In the genomic region with DNA sequence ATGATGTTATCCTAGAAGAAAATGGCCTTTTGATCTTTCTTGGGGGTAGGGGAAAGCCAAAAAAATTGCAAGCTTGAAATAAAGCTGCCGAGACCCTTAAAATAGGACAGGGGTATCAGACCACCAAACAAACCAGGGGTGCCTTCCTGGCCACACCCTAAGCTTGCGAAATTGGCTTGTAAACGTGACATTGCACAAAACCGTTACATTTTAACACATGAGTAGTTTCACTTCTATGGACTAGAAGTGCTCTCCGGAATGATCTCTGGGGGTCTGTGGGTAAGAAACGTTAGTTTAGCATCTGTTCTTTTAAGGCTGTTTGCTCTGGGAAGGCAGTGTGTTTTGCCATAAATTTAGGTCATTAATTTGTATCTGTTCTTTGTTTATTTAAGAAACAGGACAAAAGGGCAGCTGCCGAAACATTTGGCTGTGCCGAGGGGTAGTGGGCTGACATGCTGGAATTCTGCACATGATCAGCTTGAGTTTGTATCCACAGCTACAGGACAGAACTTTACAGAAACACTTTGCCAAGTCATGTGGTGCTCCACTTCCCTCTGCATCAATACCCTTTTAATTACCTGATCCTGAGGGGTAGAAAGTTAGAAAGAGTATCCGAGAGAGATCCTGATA, we compare ENCODE assay signal across 12 mouse cellular contexts. TPM values are rescaled to one million over a fixed set of nuclear protein-coding genes. Genes with fewer than 3 reads are reported as not detected.
DNase-seq lines count a peak whose midpoint lies in the region; ATAC-seq and TF ChIP-seq lines count a peak whose summit lies in the region.
"Had no signal": no experiment of that assay in that cellular context is flagged by ENCODE, and none has a peak within 500 bp of the region (broad histone marks: within the 10 kb centered on the region; RNA-seq: fewer than 3 reads in every experiment).

No protein-coding gene starts in this region.

- ATAC-seq in kidney, embryonic 15.5 days (replicated peaks; ENCODE audit: low FRiP score), result no peak
- ATAC-seq in hematopoietic stem cell, adult 5-6 weeks (replicated peaks in 1 of 2; ENCODE audit: insufficient read depth in 1 of 2, low FRiP score in 2 of 2, low TSS enrichment in 1 of 2, low read depth in 1 of 2, poor library complexity in 2 of 2, severe bottlenecking in 2 of 2), result peak; percentile 38 to 47; a peak in 3 of 4 replicates
- ATAC-seq in liver, postnatal 0 days, result peak; percentile 31; the same call in 1 of the 2 replicates

- intact Hi-C loops in left cerebral cortex, postnatal 36 days (cut with DNase I), result no loop called here
- intact Hi-C loops in gastrocnemius, postnatal 14 days (cut with DNase I; ENCODE audit: low total_unique reads), result no loop called here

- H3K27me3 ChIP-seq in kidney, embryonic 15.5 days, result 0 out of 2 replicates have a peak, but pooled peaks cover 3% of the 10 kb centered on the region
- no peaks in the 10 kb centered on the region for H3K27me3 ChIP-seq in liver, postnatal 0 days (ENCODE audit: insufficient read depth, low read length)
- H3K27me3 ChIP-seq: embryonic facial prominence, embryonic 13.5 days had no signal

- H3K27ac ChIP-seq in kidney, embryonic 15.5 days, result no peak overlapping the region
- peak overlapping the region; percentile 72; the same call in 1 of the 2 replicates for H3K27ac ChIP-seq in bone marrow, adult 2 months (ENCODE audit: control insufficient read depth, insufficient read depth, low read depth, low read length, poor library complexity)
- H3K27ac ChIP-seq in liver, postnatal 0 days (ENCODE audit: low read depth), result peak overlapping the region; percentile 46
- H3K27ac ChIP-seq: embryonic facial prominence, embryonic 13.5 days had no signal

- no peak for TF ChIP-seq EP300 in liver, postnatal 0 days (IDR thresholded peaks at IDR 0.05; ENCODE audit: low read depth)

- TF ChIP-seq CTCF in bone marrow, adult 2 months (IDR thresholded peaks at IDR 0.05; ENCODE audit: control insufficient read depth, insufficient read depth, low read length), result no peak
- no peak for TF ChIP-seq CTCF in liver, postnatal 0 days (IDR thresholded peaks at IDR 0.05; ENCODE audit: low read depth)

- TF ChIP-seq POLR2A in bone marrow, adult 2 months (IDR thresholded peaks at IDR 0.05; ENCODE audit: borderline replicate concordance, control insufficient read depth, low read depth, low read length), result no peak

- peaks cover 12% of the 10 kb centered on the region; the same call in 1 of the 2 replicates for H3K4me1 ChIP-seq in kidney, embryonic 15.5 days
- peaks cover 8% of the 10 kb centered on the region for H3K4me1 ChIP-seq in bone marrow, adult 2 months (ENCODE audit: control insufficient read depth, insufficient read depth, low read length)
- no peaks in the 10 kb centered on the region for H3K4me1 ChIP-seq in liver, postnatal 0 days (ENCODE audit: insufficient read depth)

- WGBS in kidney, embryonic 15.5 days, result 15% methylated on average over 9 of the region's 9 CpGs
- 10% methylated on average over 9 of the region's 9 CpGs for WGBS in bone marrow, adult 2 months
- 18% methylated on average over 9 of the region's 9 CpGs for WGBS in liver, postnatal 0 days (ENCODE audit: insufficient replicate concordance)

- no peak for DNase-seq in kidney, postnatal 10 days
- DNase-seq in liver, postnatal 0 days, result no peak
- DNase-seq in left cerebral cortex, postnatal 36 days (ENCODE audit: low spot score in 2 of 2), result no peak
- DNase-seq in gastrocnemius, postnatal 14 days, result no peak
- DNase-seq in cerebellum, adult 9-11 months, result no peak
- DNase-seq: cerebellum, adult 11-12 months; gastrocnemius, postnatal 10 days; layer of hippocampus, adult 9-11 months had no signal

- no peaks in the 10 kb centered on the region for H3K9me3 ChIP-seq in kidney, embryonic 15.5 days (replicated peaks)
- no peaks in the 10 kb centered on the region for H3K9me3 ChIP-seq in liver, postnatal 0 days (ENCODE audit: low read length)
- H3K9me3 ChIP-seq: embryonic facial prominence, embryonic 13.5 days had no signal

- H3K9ac ChIP-seq in kidney, embryonic 15.5 days, result no peak overlapping the region
- peak overlapping the region; percentile 5; the same call in 1 of the 2 replicates for H3K9ac ChIP-seq in liver, postnatal 0 days (replicated peaks)
- H3K9ac ChIP-seq: embryonic facial prominence, embryonic 13.5 days had no signal

- peak overlapping the region; percentile 49 for H3K4me2 ChIP-seq in kidney, embryonic 15.5 days
- peak overlapping the region; percentile 57 for H3K4me2 ChIP-seq in liver, postnatal 0 days (ENCODE audit: low read depth, low read length)
- H3K4me2 ChIP-seq: embryonic facial prominence, embryonic 13.5 days had no signal

- H3K36me3 ChIP-seq in kidney, embryonic 15.5 days, result no peaks in the 10 kb centered on the region
- no peaks in the 10 kb centered on the region for H3K36me3 ChIP-seq in liver, postnatal 0 days (replicated peaks; ENCODE audit: insufficient read depth, low read length)
- H3K36me3 ChIP-seq: embryonic facial prominence, embryonic 13.5 days had no signal

- H3K4me3 ChIP-seq in kidney, embryonic 15.5 days (replicated peaks), result peak overlapping the region; percentile 18
- H3K4me3 ChIP-seq in bone marrow, adult 2 months (replicated peaks; ENCODE audit: control insufficient read depth, low read depth, low read length), result peak overlapping the region; percentile 59
- H3K4me3 ChIP-seq in liver, postnatal 0 days (ENCODE audit: low read depth, low read length), result peak overlapping the region; percentile 43
- H3K4me3 ChIP-seq: embryonic facial prominence, embryonic 13.5 days had no signal

RNA-seq across cellular contexts. Expression of a gene that starts 52.9 kb away (rescaled TPM):
- polyA plus RNA-seq in kidney, embryonic 15.5 days (2015; fragmentation: Nextera tagmentation; extraction: Ambion mirVana), result 1.7 and 1.9 TPM in 2 replicates
- 14.3 and 17.9 TPM in 2 replicates for polyA plus RNA-seq in bone marrow, adult 2 months (2011; ENCODE audit: insufficient read depth, insufficient read length, low replicate concordance, missing spikeins)
- total RNA-seq in hematopoietic stem cell, adult 5-6 weeks (2017), result 46.5 and 53.8 TPM in 2 replicates
- polyA plus RNA-seq in liver, postnatal 0 days (2015; fragmentation: Nextera tagmentation; extraction: Ambion mirVana), result 1.5 TPM in 2 replicates
- total RNA-seq in left cerebral cortex, postnatal 36 days (2021), result 100 to 1,000 TPM; 354 to 392 TPM
- total RNA-seq in gastrocnemius, postnatal 14 days (2021), result 10 to 100 TPM; 55.8 to 72.3 TPM
